Mouse (Mus musculus) lung, postnatal 0 days (tissue): ENCODE measurements at regions not wholly inside any gene's neighbourhood (a gene's known extent, or its start where the extent isn't known, plus 50 kb on each side); places are given as distances from the start of the nearest gene placed in this dataset.

ENCODE experiments used
- CTCF ChIP-seq: IDR thresholded peaks from 2 replicates; pipeline ENCODE4 v1.5.1; 2016; ENCODE audit warnings: antibody characterized with exemption, mild to moderate bottlenecking
- EP300 ChIP-seq: IDR thresholded peaks from 2 replicates; pipeline ENCODE4 v1.6.1; 2016; ENCODE audit warnings: antibody characterized with exemption, mild to moderate bottlenecking, control low read depth

DNA sequence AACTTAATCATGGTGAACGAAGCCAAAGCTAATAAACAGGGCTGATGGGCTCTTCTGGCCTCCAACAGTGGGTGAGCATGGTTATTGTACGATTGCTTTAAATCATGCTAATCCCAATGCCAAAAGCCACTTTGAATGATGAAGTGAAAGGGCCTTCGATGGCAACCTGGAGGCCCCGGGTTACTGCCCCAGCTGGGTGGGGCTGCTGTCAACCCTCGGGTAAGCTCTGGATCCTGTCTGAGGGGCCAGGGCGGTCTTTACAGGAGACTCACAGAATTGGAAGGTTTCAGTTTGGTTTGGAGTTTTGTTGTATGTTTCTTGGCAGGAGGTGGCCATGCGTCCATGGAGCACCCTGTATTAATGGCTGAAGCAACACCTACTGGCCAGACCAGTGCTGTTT, 78.6 kb upstream of the Bmper start:
- no peak for TF ChIP-seq CTCF
- TF ChIP-seq EP300, result no peak
